Mouse (Mus musculus) limb, embryonic 14.5 days (tissue): ENCODE data around the gene Vcp. TPM values are rescaled to one million over a fixed set of nuclear protein-coding genes. Genes with fewer than 3 reads are reported as not detected.
A peak's percentile ranks its signal among the peaks of the same experiment; 100 is the strongest.

Experiments
- ATAC-seq: fragments of 200-750 bp; cut with Nextera tagmentation; 2 replicates; pipeline ENCODE4 v1.8.0; 2017; ENCODE audit warnings: low read depth, moderate number of reproducible peaks, moderate TSS enrichment; ENCODE audit not compliant: low FRiP score
- DNase-seq: peaks from one replicate; pipeline ENCODE4 v3.0.0-alpha.2; 2015; ENCODE audit warnings: low spot score
- H3K27ac ChIP-seq: fragments of 300-500 bp; sonication (generic); replicated peaks from 2 replicates; pipeline ENCODE4 v1.5.1; 2014; ENCODE audit warnings: low read depth, mild to moderate bottlenecking, low read length, moderate library complexity, mixed read lengths
- H3K27me3 ChIP-seq: fragments of 300-500 bp; sonication (generic); 2 replicates; pipeline ENCODE4 v1.6.1; 2014; ENCODE audit warnings: low read length, mixed read lengths; ENCODE audit not compliant: control insufficient read depth, insufficient read depth
- H3K36me3 ChIP-seq: fragments of 300-500 bp; sonication (generic); 2 replicates; pipeline ENCODE4 v1.6.1; 2014; ENCODE audit warnings: mild to moderate bottlenecking, low read length, moderate library complexity, mixed read lengths; ENCODE audit not compliant: control insufficient read depth, insufficient read depth
- H3K4me1 ChIP-seq: fragments of 300-500 bp; sonication (generic); 2 replicates; pipeline ENCODE4 v1.6.1; 2014; ENCODE audit warnings: antibody characterized with exemption, low read length, mixed read lengths; ENCODE audit not compliant: control insufficient read depth, insufficient read depth
- H3K4me2 ChIP-seq: fragments of 300-500 bp; sonication (generic); replicated peaks from 2 replicates; pipeline ENCODE4 v1.6.1; 2014; ENCODE audit warnings: low read depth, mild to moderate bottlenecking, low read length, moderate library complexity; ENCODE audit not compliant: severe bottlenecking
- H3K4me3 ChIP-seq: fragments of 300-500 bp; sonication (generic); replicated peaks from 2 replicates; pipeline ENCODE4 v1.5.1; 2014; ENCODE audit warnings: low read length
- H3K9ac ChIP-seq: fragments of 300-500 bp; sonication (generic); 2 replicates; pipeline ENCODE4 v1.6.1; 2014; ENCODE audit warnings: mild to moderate bottlenecking, low read depth, low read length, moderate library complexity; ENCODE audit not compliant: severe bottlenecking
- H3K9me3 ChIP-seq: fragments of 300-500 bp; sonication (generic); 2 replicates; pipeline ENCODE4 v1.6.1; 2016; ENCODE audit warnings: low read length; ENCODE audit not compliant: control insufficient read depth
- POLR2A ChIP-seq: fragments of 200-500 bp; IDR thresholded peaks from 2 replicates; pipeline ENCODE4 v1.8.0; 2012; ENCODE audit warnings: inconsistent platforms, mild to moderate bottlenecking, moderate library complexity, borderline replicate concordance; ENCODE audit not compliant: insufficient read depth, insufficient read length; ENCODE audit errors: extremely low read depth
- WGBS: fragments of 180-500 bp; shearing (Covaris S2); extraction: QIAGEN DNeasy Blood & Tissue Kit; methylation state at CpG from one replicate; pipeline ENCODE4 v1.1.7; 2014; 5-methylcytosine and 5-hydroxymethylcytosine counted together
- polyA plus RNA-seq, 2 experiments: library from polyadenylated mRNA; depleted of rRNA in 1 of 2; stranded (reverse) in 1 of 2; unstranded in 1 of 2; fragments of >200 nt; fragmentation: Nextera tagmentation in 1 of 2; extraction: Ambion mirVana in 1 of 2; gene quantifications; 2 replicates each; pipeline versions ENCODE4 v1.2.1 to v1.2.3; 2012 to 2014

Gene Vcp
- polyA plus RNA-seq, 2 experiments, result 248 to 468 TPM

- H3K9me3 ChIP-seq, result no peaks in the 10 kb centered on the region
- H3K4me2 ChIP-seq, result peak overlapping the region; percentile 79
- no peaks in the 10 kb centered on the region for H3K36me3 ChIP-seq
- H3K27ac ChIP-seq, result no peak overlapping the region
- H3K27me3 ChIP-seq, result no peaks in the 10 kb centered on the region
- 23% methylated on average over 4 of the region's 4 CpGs for WGBS
- no peak for TF ChIP-seq POLR2A
- H3K4me1 ChIP-seq, result peaks cover 21% of the 10 kb centered on the region
- DNase-seq (no peak), ATAC-seq (no peak)
- no peak overlapping the region; the same call in 1 of the 2 replicates for H3K9ac ChIP-seq
- H3K4me3 ChIP-seq, result peak overlapping the region; percentile 52; the same call in 1 of the 2 replicates
Observed at GRCm38 (mm10) chr4:43044673-43045072, 44.4 kb upstream of the Vcp start.

DNA sequence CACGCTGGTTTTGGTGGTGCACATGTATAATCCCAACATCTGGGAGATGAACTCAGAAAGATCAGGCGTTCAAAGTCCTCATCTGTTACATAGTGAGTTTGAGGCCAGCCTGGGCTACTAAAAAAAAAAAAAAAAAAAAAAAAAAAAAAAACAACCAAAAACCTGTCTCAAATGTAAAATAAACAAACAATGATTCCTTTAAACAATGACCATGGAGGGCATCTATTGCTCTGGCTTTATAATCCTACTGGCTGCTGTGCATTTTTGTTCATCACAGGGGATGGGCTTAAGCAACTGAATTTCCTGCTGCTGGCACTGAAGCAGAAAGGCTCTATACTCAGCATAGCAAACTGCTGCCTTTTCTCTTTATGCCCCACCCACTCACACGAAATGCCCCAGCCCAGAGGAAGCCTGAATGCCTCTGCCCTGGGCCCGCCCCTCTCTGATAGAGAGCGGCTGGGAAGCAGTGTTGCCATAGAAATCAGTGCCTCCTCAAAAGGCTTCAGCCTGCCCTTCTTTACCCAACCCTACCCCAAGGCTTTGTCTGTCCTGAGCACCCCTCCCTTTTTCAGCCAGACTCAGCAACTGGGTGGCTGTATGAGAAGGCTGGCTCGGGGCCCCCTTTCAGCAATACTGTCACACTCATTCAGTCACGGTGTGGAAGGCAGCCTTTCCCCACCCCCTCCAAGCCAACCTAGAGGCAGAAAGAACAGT is 43.5 kb upstream of the Vcp start:
- no peak overlapping the region for H3K27ac ChIP-seq
- H3K4me3 ChIP-seq, result no peak overlapping the region
- H3K36me3 ChIP-seq, result no peaks in the 10 kb centered on the region
- H3K9me3 ChIP-seq, result no peaks in the 10 kb centered on the region
- peaks cover 29% of the 10 kb centered on the region for H3K4me1 ChIP-seq
- 28% methylated on average over 7 of the region's 7 CpGs for WGBS
- no peak overlapping the region for H3K9ac ChIP-seq
- no peak for TF ChIP-seq POLR2A
- H3K27me3 ChIP-seq, result no peaks in the 10 kb centered on the region
- no peak for ATAC-seq
- DNase-seq, result peak; percentile 42
- H3K4me2 ChIP-seq, result peak overlapping the region; percentile 79

DNA sequence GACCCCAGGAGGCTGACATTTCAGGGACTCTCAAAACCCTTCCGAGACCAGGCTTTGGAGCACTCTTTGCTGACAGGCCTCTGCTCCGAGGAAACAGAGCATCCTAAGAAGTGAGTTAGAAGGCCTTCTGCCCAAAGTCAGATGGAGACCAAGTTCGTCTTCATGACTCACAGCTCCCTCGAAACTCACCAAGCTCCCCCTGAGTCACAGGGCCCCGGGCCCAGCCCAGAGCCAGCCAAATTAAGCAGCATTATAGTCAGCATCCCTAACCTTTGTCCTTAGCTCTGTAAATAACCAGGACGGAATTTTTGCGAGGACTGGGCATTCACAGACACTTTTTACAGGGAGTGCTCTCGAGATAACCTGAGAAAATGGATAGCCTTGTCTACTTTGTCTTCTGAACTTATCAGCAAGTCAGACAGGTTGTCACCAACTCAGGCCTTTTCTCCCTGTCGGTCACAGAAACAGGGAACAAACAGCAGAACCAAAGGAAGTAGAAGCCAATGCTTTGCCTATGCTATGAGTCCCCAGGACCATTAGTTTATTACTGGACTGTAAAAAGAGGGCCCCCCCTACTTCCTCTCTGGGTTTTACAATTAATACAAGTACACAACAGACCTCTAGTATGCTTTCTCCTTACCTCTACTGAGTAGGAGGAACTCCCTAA is 40.7 kb upstream of the Vcp start:
- no peak for ATAC-seq
- Histone ChIP-seq H3K4me3 (no peak overlapping the region), H3K9ac (no peak overlapping the region), H3K27me3 (no peaks in the 10 kb centered on the region), H3K36me3 (peaks cover 9% of the 10 kb centered on the region), H3K27ac (no peak overlapping the region), H3K4me1 (peaks cover 26% of the 10 kb centered on the region), H3K4me2 (no peak overlapping the region), H3K9me3 (no peaks in the 10 kb centered on the region)
- no peak for DNase-seq
- TF ChIP-seq POLR2A, result no peak
- 62% methylated on average over 9 of the region's 9 CpGs for WGBS

DNA sequence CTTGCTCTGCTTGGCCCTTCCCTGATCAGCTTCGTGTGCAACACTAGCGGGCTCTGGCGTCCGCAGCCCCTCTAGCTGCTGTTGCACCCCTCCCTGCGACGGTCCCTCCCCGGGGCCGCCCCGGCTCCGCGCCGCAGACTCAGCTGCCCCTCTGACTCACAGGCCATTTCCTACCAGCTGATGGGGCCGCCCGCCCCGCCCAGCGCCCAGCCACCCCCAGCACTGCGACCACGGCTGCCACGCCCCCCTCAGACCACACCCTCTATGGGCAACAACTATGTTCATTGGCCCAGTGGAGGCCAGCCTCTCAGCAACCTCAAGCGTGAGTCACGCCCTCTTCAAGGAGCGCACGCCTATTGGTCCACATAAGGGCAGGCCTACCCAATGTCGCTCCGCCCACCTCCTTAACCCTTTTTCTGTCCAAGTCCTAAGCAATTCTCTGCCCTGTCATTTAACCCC is 39.8 kb upstream of the Vcp start:
- peak overlapping the region; percentile 55 for H3K27ac ChIP-seq
- peak overlapping the region; percentile 68 for H3K4me3 ChIP-seq
- H3K9ac ChIP-seq, result peak overlapping the region; percentile 72
- no peaks in the 10 kb centered on the region for H3K27me3 ChIP-seq
- 2% methylated on average over 20 of the region's 25 CpGs for WGBS
- H3K4me1 ChIP-seq, result peaks cover 25% of the 10 kb centered on the region
- H3K36me3 ChIP-seq, result peaks cover 17% of the 10 kb centered on the region
- DNase-seq (peak; percentile 98), ATAC-seq (peak; percentile 99)
- peak; percentile 73; the same call in 1 of the 2 replicates for TF ChIP-seq POLR2A
- peak overlapping the region; percentile 80 for H3K4me2 ChIP-seq
- H3K9me3 ChIP-seq, result no peaks in the 10 kb centered on the region

GRCm38 (mm10) chr4:43039609-43040008 is 39.3 kb upstream of the Vcp start:
- H3K9me3 ChIP-seq, result no peaks in the 10 kb centered on the region
- peak overlapping the region; percentile 72 for H3K9ac ChIP-seq
- H3K4me3 ChIP-seq, result peak overlapping the region; percentile 68
- 2% methylated on average over 10 of the region's 11 CpGs for WGBS
- no peak for DNase-seq
- TF ChIP-seq POLR2A, result no peak
- peaks cover 19% of the 10 kb centered on the region for H3K4me1 ChIP-seq
- H3K27me3 ChIP-seq, result no peaks in the 10 kb centered on the region
- no peak for ATAC-seq
- peaks cover 19% of the 10 kb centered on the region for H3K36me3 ChIP-seq
- peak overlapping the region; percentile 55 for H3K27ac ChIP-seq
- H3K4me2 ChIP-seq, result peak overlapping the region; percentile 80
